Mouse (Mus musculus) ovary, postnatal 10 days (tissue): ENCODE results near the gene Thoc5.

Experiments
- DNase-seq: peaks from one replicate; pipeline ENCODE4 v3.0.0; 2022; ENCODE audit warnings: low spot score

Thoc5 gene

GRCm38 (mm10) chr11:4906231-4906630 lies 11.1 kb downstream of the Thoc5 start:
- DNase-seq = no peak

GRCm38 (mm10) chr11:4916068-4916467 lies 20.9 kb downstream of the Thoc5 start:
- no peak for DNase-seq

GRCm38 (mm10) chr11:4921281-4921680 lies 26.2 kb downstream of the Thoc5 start:
- no peak for DNase-seq

- no peak for DNase-seq
Observed at GRCm38 (mm10) chr11:4921751-4922150, 26.6 kb downstream of the Thoc5 start.

- DNase-seq = no peak
Observed at GRCm38 (mm10) chr11:4927224-4927623, 32.1 kb downstream of the Thoc5 start.

GRCm38 (mm10) chr11:4931009-4931601 lies 36.0 kb downstream of the Thoc5 start:
- no peak for DNase-seq

- no peak for DNase-seq
Observed at GRCm38 (mm10) chr11:4936243-4936642, 41.1 kb downstream of the Thoc5 start.

GRCm38 (mm10) chr11:4946530-4946929 lies 51.4 kb downstream of the Thoc5 start:
- DNase-seq = no peak

- DNase-seq = no peak
Observed at GRCm38 (mm10) chr11:4946947-4947812, 52.1 kb downstream of the Thoc5 start.

- DNase-seq = no peak
Observed at GRCm38 (mm10) chr11:4947813-4948174, 52.7 kb downstream of the Thoc5 start, which contains the start of gene Nefh. Gene Nefh, minus strand, starts transcription at chr11:4948064.

GRCm38 (mm10) chr11:4948792-4949191 lies 53.7 kb downstream of the Thoc5 start:
- DNase-seq = no peak

GRCm38 (mm10) chr11:4949256-4950044 lies 54.3 kb downstream of the Thoc5 start:
- DNase-seq = peak; percentile 44

GRCm38 (mm10) chr11:4953401-4953800 lies 58.3 kb downstream of the Thoc5 start:
- DNase-seq = no peak

- no peak for DNase-seq
Observed at GRCm38 (mm10) chr11:4953918-4954317, 58.8 kb downstream of the Thoc5 start.

GRCm38 (mm10) chr11:4963099-4963808 lies 68.1 kb downstream of the Thoc5 start:
- DNase-seq = no peak

- DNase-seq = no peak
Observed at GRCm38 (mm10) chr11:4966325-4966724, 71.2 kb downstream of the Thoc5 start.

- DNase-seq = no peak
Observed at GRCm38 (mm10) chr11:4966888-4967287, 71.8 kb downstream of the Thoc5 start.

GRCm38 (mm10) chr11:4967549-4967948 lies 72.4 kb downstream of the Thoc5 start:
- DNase-seq = no peak

GRCm38 (mm10) chr11:4968376-4968775 lies 73.3 kb downstream of the Thoc5 start:
- DNase-seq = no peak

- no peak for DNase-seq
Observed at GRCm38 (mm10) chr11:4972967-4973870, 78.1 kb downstream of the Thoc5 start.

GRCm38 (mm10) chr11:4973871-4974256 lies 78.7 kb downstream of the Thoc5 start:
- no peak for DNase-seq
